In genomic region chr2:165286361-165287201, GRCm38 (mm10) we compare ENCODE assay signal across 8 mouse cellular contexts. TPM values are rescaled to one million over a fixed set of nuclear protein-coding genes. Genes with fewer than 3 reads are reported as not detected.
DNase-seq lines count a peak whose midpoint lies in the region; ATAC-seq and TF ChIP-seq lines count a peak whose summit lies in the region.

No protein-coding gene starts in this region.

- peak; percentile 25; the same call in 1 of the 2 replicates for TF ChIP-seq EP300 in CH12.LX (IDR thresholded peaks at IDR 0.05; ENCODE audit: low read length)

- no peak for TF ChIP-seq CTCF in CH12.LX (conservative IDR thresholded peaks at IDR 0.05 in 1 of 2, IDR thresholded peaks at IDR 0.05 in 1 of 2; ENCODE audit: low read depth in 2 of 2, low read length in 2 of 2)

- no peaks in the 10 kb centered on the region for H3K79me2 ChIP-seq in CH12.LX (replicated peaks; ENCODE audit: control insufficient read depth, extremely low read depth, insufficient read depth, poor library complexity, severe bottlenecking)

- H3K9ac ChIP-seq in CH12.LX (ENCODE audit: insufficient read depth, low read depth) = peak overlapping the region; percentile 64

- dilution Hi-C loops in CH12.LX (cut with MboI; ENCODE audit: extremely low pct_ligation_motif_present, extremely low pct_unique_long_range_greater_than_20kb, low sequenced_read_pairs) = no loop called here

- H3K4me1 ChIP-seq in CH12.LX (ENCODE audit: control insufficient read depth in 1 of 2, insufficient read depth in 2 of 2) = peaks cover 22 to 29% of the 10 kb centered on the region in 2 experiments
- H3K4me1 ChIP-seq in forebrain, embryonic 10.5 days = peaks cover 42% of the 10 kb centered on the region

- TF ChIP-seq POLR2A in CH12.LX (IDR thresholded peaks at IDR 0.05; ENCODE audit: low read depth, low read length) = peak; percentile 46; the same call in 1 of the 2 replicates

- intact Hi-C loops in gastrocnemius, postnatal 36 days (cut with DNase I) = no loop called here

- peaks cover 22 to 61% of the 10 kb centered on the region in 2 experiments for H3K36me3 ChIP-seq in CH12.LX (replicated peaks in 1 of 2; ENCODE audit: control insufficient read depth in 1 of 2, insufficient read depth in 1 of 2, low read length in 1 of 2)
- peaks cover 43% of the 10 kb centered on the region for H3K36me3 ChIP-seq in forebrain, embryonic 10.5 days (replicated peaks)

- TF ChIP-seq RAD21 in CH12.LX (IDR thresholded peaks at IDR 0.05; ENCODE audit: low read depth, low read length) = no peak; the same call in none of the 2 replicates

- peak overlapping the region; percentile 76 for H3K4me2 ChIP-seq in CH12.LX (ENCODE audit: insufficient read depth, low read depth, poor library complexity, severe bottlenecking)

- 75% methylated on average over 18 of the region's 18 CpGs for WGBS in forebrain, embryonic 10.5 days

- peak; percentile 25 to 30 for DNase-seq in heart, adult 18-20 months
- no peak for DNase-seq in heart, postnatal 4 days
- peak; percentile 73 for DNase-seq in CH12.LX (ENCODE audit: extremely low read depth)
- DNase-seq in forebrain, embryonic 10.5 days (ENCODE audit: extremely low spot score, low spot score) = no peak
- DNase-seq in layer of hippocampus, postnatal 10 days (ENCODE audit: low spot score in 2 of 2) = peak; percentile 49 to 61
- peak; percentile 16 to 43 for DNase-seq in spleen, postnatal 10 days (ENCODE audit: low spot score in 2 of 2)
- DNase-seq in gastrocnemius, postnatal 36 days = no peak

- H3K9me3 ChIP-seq in CH12.LX (replicated peaks; ENCODE audit: low read length) = no peaks in the 10 kb centered on the region
- no peaks in the 10 kb centered on the region for H3K9me3 ChIP-seq in forebrain, embryonic 10.5 days

- peak; percentile 61 for ATAC-seq in megakaryocyte, adult 5-6 weeks (ENCODE audit: poor library complexity, severe bottlenecking)

- H3K27me3 ChIP-seq in CH12.LX (replicated peaks) = no peaks in the 10 kb centered on the region
- no peaks in the 10 kb centered on the region for H3K27me3 ChIP-seq in forebrain, embryonic 10.5 days (ENCODE audit: poor library complexity, severe bottlenecking)

- no peak overlapping the region for H3K27ac ChIP-seq in CH12.LX (ENCODE audit: insufficient read depth, low read depth)
- H3K27ac ChIP-seq in forebrain, embryonic 10.5 days = peak overlapping the region; percentile 88

- H3K4me3 ChIP-seq in CH12.LX (replicated peaks in 1 of 3; ENCODE audit: low read depth in 2 of 3, low read length in 2 of 3, poor library complexity in 1 of 3) = peak overlapping the region; percentile 73 to 89 (median 73)
- peak overlapping the region; percentile 75 for H3K4me3 ChIP-seq in forebrain, embryonic 10.5 days

- in situ Hi-C loops in CH12.LX (cut with MboI; ENCODE audit: low pct_ligation_motif_present, low pct_unique_long_range_greater_than_20kb, low sequenced_read_pairs) = loop anchor here (10.0 kb wide), 1 partner anchor 332 kb away; no protein-coding TSS in a partner anchor

TF ChIP-seq in CH12.LX, 34 proteins besides CTCF, POLR2A, EP300 and RAD21:
- TF ChIP-seq ZNF384 (IDR thresholded peaks at IDR 0.05; ENCODE audit: low read depth, low read length) (no peak), IRF4 (IDR thresholded peaks at IDR 0.05; ENCODE audit: low read depth, low read length) (0 out of 2 replicates have a peak, but pooled peaks have one; percentile 12), ELF1 (IDR thresholded peaks at IDR 0.05; ENCODE audit: low read depth, low read length) (0 out of 2 replicates have a peak, but pooled peaks have one; percentile 14), ZC3H11A (IDR thresholded peaks at IDR 0.05; ENCODE audit: low read depth, low read length) (no peak), SIN3A (IDR thresholded peaks at IDR 0.05; ENCODE audit: low read length) (peak; percentile 43; the same call in 1 of the 2 replicates), ETS1 (conservative IDR thresholded peaks at IDR 0.05; ENCODE audit: low read depth, low read length) (peak; percentile 17)

RNA-seq across cellular contexts. Expression of gene Slc35c2, which starts 1.1 kb away (rescaled TPM):
- total RNA-seq in heart, adult 18-20 months (2021) = 10 to 100 TPM; 16.3 to 18.0 TPM
- total RNA-seq in heart, postnatal 4 days (2021) = 10 to 100 TPM; 18.9 to 20.6 TPM
- total RNA-seq in CH12.LX (2012; rRNA removed) (45.5 and 49.3 TPM in 2 replicates), CH12.LX (2014; rRNA removed) (41.6 and 55.3 TPM in 2 replicates)
- 35.2 and 57.8 TPM in 2 replicates for polyA plus RNA-seq in CH12.LX (2012; ENCODE audit: insufficient read length, low read depth)
- 74.9 and 75.4 TPM in 2 replicates for polyA plus RNA-seq in forebrain, embryonic 10.5 days (2016; fragmentation: Nextera tagmentation; extraction: Ambion mirVana)
- 10 to 100 TPM; 49.8 to 53.9 TPM for total RNA-seq in layer of hippocampus, postnatal 10 days (2021)
- total RNA-seq in megakaryocyte, adult 5-6 weeks (2015) = 57.2 and 57.5 TPM in 2 replicates
- total RNA-seq in megakaryocyte, adult 5-6 weeks (2017) = 52.8 and 71.8 TPM in 2 replicates
- total RNA-seq in gastrocnemius, postnatal 36 days (2021) = 10 to 100 TPM; 19.5 to 20.8 TPM

RNA-seq across cellular contexts. Expression of gene Elmo2, which starts 39.7 kb away (rescaled TPM):
- total RNA-seq in heart, adult 18-20 months (2021) = 10 to 100 TPM; 14.8 to 21.1 TPM
- total RNA-seq in heart, postnatal 4 days (2021) = 10 to 100 TPM; 29.5 to 35.5 TPM
- total RNA-seq in CH12.LX (2012; rRNA removed) (11.7 and 13.2 TPM in 2 replicates), CH12.LX (2014; rRNA removed) (9.0 and 9.6 TPM in 2 replicates)
- polyA plus RNA-seq in CH12.LX (2012; ENCODE audit: insufficient read length, low read depth) = 8.4 and 10.1 TPM in 2 replicates
- 83.7 and 86.4 TPM in 2 replicates for polyA plus RNA-seq in forebrain, embryonic 10.5 days (2016; fragmentation: Nextera tagmentation; extraction: Ambion mirVana)
- 100 to 1,000 TPM; 102 to 105 TPM for total RNA-seq in layer of hippocampus, postnatal 10 days (2021)
- total RNA-seq in megakaryocyte, adult 5-6 weeks (2015) = 128 and 133 TPM in 2 replicates
- total RNA-seq in megakaryocyte, adult 5-6 weeks (2017) = 89.7 and 94.8 TPM in 2 replicates
- 10 to 100 TPM; 12.2 to 14.5 TPM for total RNA-seq in gastrocnemius, postnatal 36 days (2021)

RNA-seq across cellular contexts. Expression of gene Cdh22, which starts 51.9 kb away (rescaled TPM):
- total RNA-seq in heart, adult 18-20 months (2021) = 1 to 10 TPM in 1 of 2 experiments, under 1 TPM in 1; 0.52 to 1.0 TPM
- total RNA-seq in heart, postnatal 4 days (2021) = under 1 TPM; 0.24 to 0.27 TPM
- total RNA-seq in CH12.LX (2012; rRNA removed) (0.08 TPM in 1 of 2 replicates, not detected in the other), CH12.LX (2014; rRNA removed) (not detected in 2 replicates)
- not detected in 2 replicates for polyA plus RNA-seq in CH12.LX (2012; ENCODE audit: insufficient read length, low read depth)
- polyA plus RNA-seq in forebrain, embryonic 10.5 days (2016; fragmentation: Nextera tagmentation; extraction: Ambion mirVana) = 2.8 and 3.1 TPM in 2 replicates
- total RNA-seq in layer of hippocampus, postnatal 10 days (2021) = 10 to 100 TPM; 13.5 to 15.8 TPM
- total RNA-seq in megakaryocyte, adult 5-6 weeks (2015) = 0.09 TPM in 1 of 2 replicates, not detected in the other
- 0.07 TPM in 1 of 2 replicates, not detected in the other for total RNA-seq in megakaryocyte, adult 5-6 weeks (2017)
- under 1 TPM; 0.10 to 0.20 TPM for total RNA-seq in gastrocnemius, postnatal 36 days (2021)

Comparison
In these comparisons a context has a peak if more than half of its experiments do, and no peak if none do; other contexts are left out.
1. DNase-seq: peak in heart, adult 18-20 months (2 of 2), CH12.LX (single experiment), layer of hippocampus, postnatal 10 days (2 of 2) and spleen, postnatal 10 days (2 of 2); none in heart, postnatal 4 days (single experiment), forebrain, embryonic 10.5 days (single experiment) and gastrocnemius, postnatal 36 days (0 of 2).
2. RNA of gene Cdh22, which starts 51.9 kb away (total RNA-seq): 13.5 to 15.8 TPM in layer of hippocampus, postnatal 10 days; 0.52 to 1.0 TPM in heart, adult 18-20 months, 0.24 to 0.27 TPM in heart, postnatal 4 days, 0.10 to 0.20 TPM in gastrocnemius, postnatal 36 days, 0.08 TPM in CH12.LX and 0.07 to 0.09 TPM in megakaryocyte, adult 5-6 weeks; every median in the first group is over 4 times any median in the second.